In the genomic region with DNA sequence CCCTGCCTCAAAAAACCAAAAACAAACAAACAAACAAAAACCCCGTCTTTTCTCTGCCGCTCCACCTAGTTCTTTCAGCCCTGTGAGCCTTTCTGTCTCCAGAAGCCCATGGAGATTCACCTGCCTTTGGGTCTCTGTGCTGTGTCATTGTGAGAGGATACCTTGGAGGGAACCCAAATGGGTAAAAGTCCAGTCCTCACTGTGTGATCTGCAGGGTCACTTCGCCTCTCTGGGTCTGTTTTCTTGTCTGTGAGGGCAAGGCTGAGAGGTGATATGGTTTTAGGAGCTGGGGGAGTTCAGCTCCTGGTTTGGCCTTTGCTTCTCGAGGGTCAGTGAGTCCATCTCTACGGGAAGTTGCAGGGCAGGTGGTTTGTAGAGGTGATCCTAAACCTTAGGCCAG, we compare ENCODE assay signal across 24 mouse cellular contexts. TPM values are rescaled to one million over a fixed set of nuclear protein-coding genes. Genes with fewer than 3 reads are reported as not detected.
A peak's percentile ranks its signal among the peaks of the same experiment; 100 is the strongest.
DNase-seq lines count a peak whose midpoint lies in the region; ATAC-seq and TF ChIP-seq lines count a peak whose summit lies in the region.
"Had no signal": no experiment of that assay in that cellular context is flagged by ENCODE, and none has a peak within 500 bp of the region (broad histone marks: within the 10 kb centered on the region; RNA-seq: fewer than 3 reads in every experiment).

No protein-coding gene starts in this region.

- H3K4me3 ChIP-seq in cerebellum, adult 2 months (replicated peaks; ENCODE audit: insufficient read depth, low read depth, low read length), result no peak overlapping the region
- H3K4me3 ChIP-seq in intestine, embryonic 15.5 days (replicated peaks), result no peak overlapping the region
- no peak overlapping the region for H3K4me3 ChIP-seq in liver, embryonic 16.5 days (ENCODE audit: low read depth, low read length)
- H3K4me3 ChIP-seq: heart, embryonic 13.5 days; limb, embryonic 15.5 days; myocyte; neural tube, embryonic 13.5 days had no signal

- H3K27me3 ChIP-seq in cerebellum, adult 2 months (ENCODE audit: control insufficient read depth, insufficient read depth, low read length), result no peaks in the 10 kb centered on the region
- no peaks in the 10 kb centered on the region for H3K27me3 ChIP-seq in intestine, embryonic 15.5 days (replicated peaks)
- H3K27me3 ChIP-seq in liver, embryonic 16.5 days (ENCODE audit: control insufficient read depth, insufficient read depth, low read depth, low read length), result no peaks in the 10 kb centered on the region
- H3K27me3 ChIP-seq: limb, embryonic 15.5 days had no signal

- intact Hi-C loops in left cerebral cortex, postnatal 4 days (cut with DNase I), result no loop called here

- peak; percentile 27 for DNase-seq in cerebellum, adult 9-10 months
- DNase-seq in cerebellum, adult 2 months, result no peak
- peak; percentile 89 for DNase-seq in kidney, adult 9 months
- DNase-seq in kidney, postnatal 10 days, result no peak
- no peak for DNase-seq in adrenal gland, postnatal 36 days
- DNase-seq in left cerebral cortex, postnatal 4 days, result no peak
- DNase-seq: adrenal gland, adult 8-10 months; cerebellum, adult 8-10 months; gastrocnemius, postnatal 14 days; heart, adult 11 months; heart, postnatal 14 days; layer of hippocampus, adult 9-11 months; lung, postnatal 4 days; right cerebral cortex, adult 18-20 months had no signal

- H3K27ac ChIP-seq in cerebellum, adult 2 months (ENCODE audit: insufficient read depth, low read length), result no peak overlapping the region
- no peak overlapping the region for H3K27ac ChIP-seq in intestine, embryonic 15.5 days
- H3K27ac ChIP-seq in liver, embryonic 16.5 days (ENCODE audit: low read length), result peak overlapping the region; percentile 33
- H3K27ac ChIP-seq: heart, embryonic 13.5 days; hindbrain, postnatal 0 days; limb, embryonic 15.5 days; neural tube, embryonic 13.5 days had no signal

- peak overlapping the region; percentile 30 for H3K4me2 ChIP-seq in intestine, embryonic 15.5 days (replicated peaks)
- H3K4me2 ChIP-seq in liver, embryonic 16.5 days (ENCODE audit: low read depth, low read length), result peak overlapping the region; percentile 10; the same call in 1 of the 2 replicates
- H3K4me2 ChIP-seq: heart, embryonic 13.5 days; limb, embryonic 15.5 days; neural tube, embryonic 13.5 days had no signal

- WGBS in cerebellum, adult 2 months, result 72% methylated on average over 5 of the region's 5 CpGs
- 79% methylated on average over 5 of the region's 5 CpGs for WGBS in intestine, embryonic 15.5 days
- WGBS in liver, embryonic 16.5 days (ENCODE audit: insufficient replicate concordance), result 61% methylated on average over 5 of the region's 5 CpGs

- H3K36me3 ChIP-seq in intestine, embryonic 15.5 days, result no peaks in the 10 kb centered on the region
- no peaks in the 10 kb centered on the region; the same call in 1 of the 2 replicates for H3K36me3 ChIP-seq in liver, embryonic 16.5 days (ENCODE audit: control insufficient read depth, insufficient read depth)
- H3K36me3 ChIP-seq: heart, embryonic 13.5 days; neural tube, embryonic 13.5 days had no signal

- no peak for TF ChIP-seq POLR2A in cerebellum, adult 2 months (IDR thresholded peaks at IDR 0.05; ENCODE audit: borderline replicate concordance, insufficient read depth, low read length)

- H3K4me1 ChIP-seq in cerebellum, adult 2 months (ENCODE audit: control insufficient read depth, insufficient read depth, low read length), result peaks cover 72% of the 10 kb centered on the region
- peaks cover 41% of the 10 kb centered on the region for H3K4me1 ChIP-seq in intestine, embryonic 15.5 days (replicated peaks)
- peaks cover 31% of the 10 kb centered on the region for H3K4me1 ChIP-seq in liver, embryonic 16.5 days (ENCODE audit: control insufficient read depth, low read depth, low read length)

- ATAC-seq in intestine, embryonic 15.5 days, result no peak
- no peak for ATAC-seq in liver, embryonic 16.5 days (ENCODE audit: low read depth)
- ATAC-seq: activated CD4-positive, CD25-positive, alpha-beta regulatory T cell, adult 4 months; forebrain, embryonic 14.5 days; hindbrain, postnatal 0 days; midbrain, embryonic 16.5 days had no signal

- TF ChIP-seq CTCF in cerebellum, adult 2 months (IDR thresholded peaks at IDR 0.05; ENCODE audit: borderline replicate concordance, insufficient read depth, low read depth, low read length), result no peak

- no peak overlapping the region for H3K9ac ChIP-seq in intestine, embryonic 15.5 days
- H3K9ac ChIP-seq in liver, embryonic 16.5 days (ENCODE audit: low read depth, low read length), result no peak overlapping the region
- H3K9ac ChIP-seq: heart, embryonic 13.5 days; limb, embryonic 15.5 days; neural tube, embryonic 13.5 days had no signal

- no peaks in the 10 kb centered on the region for H3K9me3 ChIP-seq in intestine, embryonic 15.5 days
- H3K9me3 ChIP-seq in liver, embryonic 16.5 days (replicated peaks; ENCODE audit: control insufficient read depth, low read length), result no peaks in the 10 kb centered on the region
- H3K9me3 ChIP-seq: heart, embryonic 13.5 days; limb, embryonic 15.5 days; neural tube, embryonic 13.5 days had no signal

RNA-seq across cellular contexts. Expression of a gene that starts 9.1 kb away (rescaled TPM):
- 119 and 123 TPM in 2 replicates for polyA plus RNA-seq in cerebellum, adult 2 months (2012; rRNA removed)
- polyA plus RNA-seq in intestine, embryonic 15.5 days (2015; fragmentation: Nextera tagmentation; extraction: Ambion mirVana), result 111 and 125 TPM in 2 replicates
- 128 and 142 TPM in 2 replicates for polyA plus RNA-seq in liver, embryonic 16.5 days (2015; fragmentation: Nextera tagmentation; extraction: Ambion mirVana)
- 10 to 100 TPM; 22.5 to 60.5 TPM for total RNA-seq in adrenal gland, postnatal 36 days (2021)
- 10 to 100 TPM; 13.2 to 14.6 TPM for total RNA-seq in left cerebral cortex, postnatal 4 days (2021)

RNA-seq across cellular contexts. Expression of a gene that starts 21.9 kb away (rescaled TPM):
- 41.8 and 44.8 TPM in 2 replicates for polyA plus RNA-seq in cerebellum, adult 2 months (2012; rRNA removed)
- polyA plus RNA-seq in intestine, embryonic 15.5 days (2015; fragmentation: Nextera tagmentation; extraction: Ambion mirVana), result 56.3 and 58.4 TPM in 2 replicates
- polyA plus RNA-seq in liver, embryonic 16.5 days (2015; fragmentation: Nextera tagmentation; extraction: Ambion mirVana), result 17.3 and 22.5 TPM in 2 replicates
- 10 to 100 TPM; 30.0 to 35.4 TPM for total RNA-seq in adrenal gland, postnatal 36 days (2021)
- total RNA-seq in left cerebral cortex, postnatal 4 days (2021), result 10 to 100 TPM; 21.1 to 21.9 TPM

RNA-seq across cellular contexts. Expression of a gene that starts 24.0 kb away (rescaled TPM):
- 60.5 and 62.6 TPM in 2 replicates for polyA plus RNA-seq in cerebellum, adult 2 months (2012; rRNA removed)
- polyA plus RNA-seq in intestine, embryonic 15.5 days (2015; fragmentation: Nextera tagmentation; extraction: Ambion mirVana), result 14.3 and 16.1 TPM in 2 replicates
- 7.2 and 7.6 TPM in 2 replicates for polyA plus RNA-seq in liver, embryonic 16.5 days (2015; fragmentation: Nextera tagmentation; extraction: Ambion mirVana)
- total RNA-seq in adrenal gland, postnatal 36 days (2021), result 10 to 100 TPM; 14.6 to 34.6 TPM
- 10 to 100 TPM; 34.2 to 36.0 TPM for total RNA-seq in left cerebral cortex, postnatal 4 days (2021)

Comparison
In these comparisons a context has a peak if more than half of its experiments do, and no peak if none do; other contexts are left out.
1. DNase-seq: peak in cerebellum, adult 9-10 months (single experiment) and kidney, adult 9 months (single experiment); none in cerebellum, adult 2 months (0 of 2), kidney, postnatal 10 days (single experiment), adrenal gland, postnatal 36 days (0 of 2) and left cerebral cortex, postnatal 4 days (single experiment).